Mouse (Mus musculus): ENCODE results near the gene Fgf10.

Gene Fgf10

DNA sequence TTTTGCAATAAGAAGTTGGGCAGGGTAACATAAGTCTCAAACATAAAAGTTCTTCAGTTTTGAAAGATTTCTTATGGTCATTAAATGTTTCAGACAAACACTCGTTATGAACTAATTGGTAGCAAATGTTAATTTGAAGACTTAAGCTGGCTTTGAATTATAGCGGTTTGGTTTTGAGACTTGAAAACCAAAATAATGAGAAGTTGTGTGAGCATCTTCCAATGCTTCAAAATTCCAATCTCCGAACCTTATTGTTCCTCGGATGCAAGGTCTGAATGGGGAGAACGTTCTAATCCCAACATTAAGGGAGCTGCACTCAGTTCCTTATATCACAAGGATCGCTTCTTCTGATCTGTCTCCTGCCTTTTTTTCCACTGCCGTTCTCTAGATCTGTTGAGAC lies at the start of gene Fgf10:
Gene Fgf10 (plus strand): TSS at position 301 of the 400 bp plus-strand sequence.
- no peak for DNase-seq (ENCODE audit: low spot score in 2 of 2)

DNA sequence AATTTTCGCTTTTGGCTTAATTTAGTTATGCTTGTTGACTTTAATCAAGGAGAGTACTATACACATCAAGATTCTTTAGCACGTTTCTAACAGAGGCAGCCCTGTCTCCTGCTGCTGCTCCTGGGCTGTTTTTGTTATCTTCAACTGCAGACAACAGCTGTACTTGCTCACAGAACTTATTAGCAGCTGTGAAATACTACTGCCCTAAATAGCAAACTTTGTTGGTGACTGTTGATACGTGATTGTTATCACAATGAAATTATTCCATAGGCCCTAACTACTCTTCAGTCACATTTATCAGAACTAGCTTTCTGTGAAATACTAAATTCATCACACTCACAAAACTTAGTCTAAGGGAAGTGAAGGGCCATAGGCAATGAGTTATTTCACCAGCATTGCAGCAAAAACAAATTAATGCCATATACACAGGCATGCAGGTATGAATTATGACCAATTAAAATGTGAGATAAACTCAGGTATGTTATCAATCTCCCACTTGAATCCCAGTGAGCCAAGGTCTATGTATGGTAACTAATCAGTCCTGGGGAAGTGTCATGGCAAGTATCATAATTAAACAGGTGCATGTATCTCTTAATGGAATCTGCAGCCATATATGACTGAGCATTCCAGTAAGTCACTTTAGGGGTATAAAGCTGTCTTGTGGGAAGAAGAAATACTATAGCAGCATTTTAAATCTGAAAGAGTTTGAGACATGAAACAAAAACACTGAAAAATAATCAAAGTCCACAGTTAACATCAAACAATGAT lies 39.7 kb upstream of the Fgf10 start:
- no peak for DNase-seq (ENCODE audit: low spot score in 2 of 2)

DNA sequence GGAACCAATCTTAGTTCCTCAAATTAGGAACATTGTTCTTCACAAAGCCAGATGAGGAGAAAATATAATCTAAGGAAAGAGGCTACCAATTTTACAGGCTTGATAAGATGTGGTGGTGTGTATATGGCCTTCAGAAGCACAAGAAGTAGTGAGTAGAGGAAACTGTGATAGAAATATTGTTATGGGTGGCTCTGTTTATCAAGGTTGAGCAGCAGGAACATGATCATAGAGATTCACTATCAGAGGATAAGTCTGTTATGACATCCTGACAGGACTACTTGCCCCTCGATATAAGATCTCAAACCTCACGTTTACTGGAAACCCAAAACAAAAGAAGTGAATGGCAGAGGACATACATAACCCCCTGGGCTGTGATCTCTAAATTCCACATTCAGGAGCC lies 38.1 kb upstream of the Fgf10 start:
- no peak for DNase-seq (ENCODE audit: low spot score in 2 of 2)

DNA sequence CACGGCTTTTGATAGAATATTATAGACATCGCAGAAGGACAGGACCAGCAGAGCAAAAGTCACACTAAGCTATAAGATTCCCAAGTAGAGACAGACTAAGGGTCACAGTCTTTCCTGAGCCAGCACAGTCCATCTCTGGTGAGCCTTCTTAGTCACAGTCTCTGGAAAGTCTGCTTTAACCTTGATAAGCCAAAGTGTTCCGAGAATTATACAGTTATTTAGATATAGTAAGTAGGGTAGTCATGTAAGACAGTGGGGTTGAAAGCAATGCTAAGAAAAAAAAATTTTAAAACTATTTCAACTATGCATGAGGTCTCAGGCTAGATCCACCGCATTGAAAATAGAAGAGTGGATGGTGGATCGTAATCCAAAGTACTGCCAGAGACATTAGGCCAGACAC lies 33.5 kb upstream of the Fgf10 start:
- DNase-seq (ENCODE audit: low spot score in 2 of 2) = no peak

DNA sequence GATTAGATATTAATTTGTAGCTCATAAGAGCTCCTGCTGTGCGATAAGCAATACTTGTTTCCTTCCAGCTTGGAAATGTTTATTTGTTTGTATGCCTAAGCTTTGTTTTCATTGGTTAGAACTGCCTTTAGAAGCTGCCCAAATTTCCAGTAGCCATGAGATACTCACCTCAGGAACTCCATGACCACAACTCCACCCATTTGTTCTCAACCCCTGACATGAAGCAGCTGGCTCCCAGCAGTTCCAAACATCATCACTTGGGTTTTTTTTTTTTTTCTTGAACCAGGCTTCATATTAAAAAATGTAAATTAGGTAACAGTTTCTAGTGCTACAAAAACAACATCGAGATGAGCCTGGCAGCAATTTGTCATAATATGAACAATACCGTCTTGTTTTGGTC lies 27.0 kb upstream of the Fgf10 start:
- no peak for DNase-seq (ENCODE audit: low spot score in 2 of 2)

DNA sequence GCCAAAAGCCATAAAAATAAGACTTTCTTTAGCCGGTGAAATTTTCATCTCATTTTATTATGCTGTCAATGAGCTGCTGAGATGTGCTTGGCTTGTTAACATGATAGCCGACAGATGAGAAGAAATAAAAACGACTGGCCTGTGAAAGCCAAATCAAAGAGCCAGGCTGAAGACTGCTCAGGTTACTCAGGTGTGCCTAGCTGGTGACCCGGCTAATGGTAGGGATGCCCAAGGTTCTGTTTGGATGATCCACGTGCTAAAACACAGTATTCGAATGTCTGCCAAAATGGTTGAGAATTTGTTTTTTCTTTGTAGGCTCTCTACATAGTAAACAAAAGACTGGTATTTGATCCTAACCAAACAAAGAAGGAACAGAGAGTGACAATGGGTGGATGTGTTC lies 26.5 kb upstream of the Fgf10 start:
- DNase-seq (ENCODE audit: low spot score in 2 of 2) = no peak

DNA sequence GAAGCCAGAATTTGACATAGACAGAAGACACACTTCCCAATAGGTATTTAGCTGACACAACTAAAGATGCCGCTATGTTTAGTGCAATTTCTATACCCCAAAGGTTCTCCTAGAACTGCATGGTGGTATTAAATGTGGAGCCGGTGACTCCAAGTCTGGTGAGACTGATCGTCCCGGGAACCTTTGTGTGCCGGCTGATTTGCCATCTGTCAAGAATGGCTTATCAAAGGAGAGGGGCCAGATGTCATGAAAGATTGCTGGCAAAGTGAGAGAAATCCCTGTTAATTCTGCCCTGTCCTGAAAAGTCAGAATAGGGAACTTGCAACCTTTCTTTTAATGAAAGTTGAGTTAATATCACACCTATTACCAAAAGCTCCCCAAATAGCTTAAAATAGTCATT lies 12.6 kb upstream of the Fgf10 start:
- DNase-seq (ENCODE audit: low spot score in 2 of 2) = no peak

DNA sequence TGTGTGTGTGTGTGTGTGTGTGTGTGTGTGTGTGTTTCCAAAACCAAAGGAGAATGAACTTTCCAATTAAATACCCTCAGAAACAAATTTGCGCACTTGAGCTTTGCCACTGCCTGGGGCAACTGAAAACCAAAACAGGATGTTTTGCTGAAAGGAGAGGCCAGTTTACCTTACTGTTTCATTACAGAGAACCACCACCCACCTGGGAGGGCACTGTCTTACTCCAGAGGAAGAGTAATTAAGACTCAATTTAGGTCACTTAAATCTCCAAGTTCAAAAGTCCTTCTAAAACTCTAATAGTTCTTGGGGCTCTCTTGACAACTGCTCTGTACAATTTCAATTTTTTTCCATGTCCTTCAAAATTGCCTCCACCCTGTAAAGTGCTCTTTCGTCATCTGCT lies 11.6 kb upstream of the Fgf10 start:
- DNase-seq (ENCODE audit: low spot score in 2 of 2) = no peak

DNA sequence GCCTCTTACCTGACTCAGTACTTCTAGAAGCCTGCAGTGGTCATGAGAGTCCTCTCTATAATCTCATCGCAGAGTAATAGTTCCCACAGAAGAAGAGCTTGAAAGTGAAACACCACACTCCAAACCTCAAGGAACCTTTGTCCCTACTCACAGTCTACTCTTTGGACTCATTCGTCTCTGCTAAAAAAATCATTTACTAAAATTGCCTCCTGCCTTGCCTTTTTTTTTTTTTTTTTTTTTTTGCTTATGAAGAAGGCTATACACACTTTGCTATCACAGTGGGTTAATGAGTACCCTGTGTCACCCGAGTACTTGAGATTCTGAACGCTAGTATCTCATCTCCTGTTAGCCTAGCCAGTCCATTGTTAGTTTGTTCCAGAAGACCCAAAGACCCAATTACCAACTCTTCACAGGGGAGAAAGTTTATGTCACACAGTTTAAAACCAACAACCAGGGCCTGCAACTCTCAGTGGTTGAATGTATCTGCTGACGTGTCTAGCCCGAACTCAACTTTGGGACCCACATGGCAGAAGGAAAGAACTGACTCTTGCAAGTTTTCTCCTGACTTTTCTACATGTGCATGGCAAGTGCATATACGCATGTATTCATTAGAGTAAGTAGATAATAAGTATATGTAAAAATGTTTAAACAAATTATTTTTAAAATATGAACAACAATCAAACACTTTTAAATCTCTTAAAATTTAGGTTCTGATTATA lies 10.8 kb upstream of the Fgf10 start:
- DNase-seq (ENCODE audit: low spot score in 2 of 2) = no peak

DNA sequence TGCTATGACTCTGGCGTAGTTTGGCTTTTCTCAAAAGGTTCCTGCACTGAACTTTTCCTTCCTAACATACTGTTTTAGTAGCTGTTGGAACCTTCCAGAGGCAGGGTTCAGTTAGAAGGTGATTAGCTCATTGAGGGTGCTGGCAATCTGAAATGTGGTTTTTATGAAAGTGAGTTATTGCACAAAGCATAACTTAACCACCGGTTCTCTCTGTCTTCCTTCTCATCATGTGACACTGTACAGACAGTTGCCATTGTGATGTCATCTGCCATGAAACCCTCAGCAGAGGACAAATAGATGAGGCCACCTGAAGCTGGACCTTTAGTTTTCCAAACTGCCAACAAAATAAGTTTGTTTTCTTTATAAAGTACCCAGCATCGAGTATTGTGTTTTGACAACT lies 7.9 kb upstream of the Fgf10 start:
- no peak for DNase-seq (ENCODE audit: low spot score in 2 of 2)

DNA sequence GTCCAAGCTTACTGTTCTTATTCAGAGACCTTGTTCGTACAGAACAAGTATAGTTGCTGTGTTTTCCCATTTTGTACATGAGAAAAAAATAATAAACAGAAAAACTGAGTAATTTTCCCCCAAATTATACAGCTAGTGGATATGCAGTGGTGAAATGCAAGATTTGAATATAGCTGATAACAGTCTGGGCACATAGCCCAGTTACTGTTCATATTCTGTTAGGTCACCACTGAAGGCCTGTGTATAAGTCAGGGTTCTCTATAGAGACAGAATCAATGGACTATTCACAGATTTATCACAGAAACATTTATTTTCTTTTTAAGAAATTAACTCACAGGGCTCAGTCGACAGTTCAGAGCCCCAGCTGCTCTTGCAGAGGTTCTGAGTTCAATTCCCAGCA lies 4.7 kb upstream of the Fgf10 start:
- DNase-seq (ENCODE audit: low spot score in 2 of 2) = no peak

DNA sequence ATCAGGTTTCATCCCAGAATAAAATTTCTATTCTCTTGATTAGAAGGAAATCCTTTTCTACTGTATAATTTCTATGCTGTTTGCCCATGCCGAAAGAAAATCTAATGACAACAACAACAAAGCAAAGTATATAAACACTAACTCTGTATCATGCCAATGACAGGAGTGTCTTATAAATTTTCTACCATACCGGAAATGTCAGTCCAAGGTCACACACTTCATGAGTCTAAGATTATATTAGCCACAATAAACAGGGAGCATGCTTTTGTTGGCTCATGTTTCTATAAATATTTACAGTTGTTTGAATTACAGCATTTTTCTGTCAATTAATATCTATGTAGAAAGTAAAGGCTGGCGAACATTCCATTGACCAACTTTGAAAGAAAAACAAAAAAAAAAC lies 9.6 kb downstream of the Fgf10 start:
- no peak for DNase-seq (ENCODE audit: low spot score in 2 of 2)

DNA sequence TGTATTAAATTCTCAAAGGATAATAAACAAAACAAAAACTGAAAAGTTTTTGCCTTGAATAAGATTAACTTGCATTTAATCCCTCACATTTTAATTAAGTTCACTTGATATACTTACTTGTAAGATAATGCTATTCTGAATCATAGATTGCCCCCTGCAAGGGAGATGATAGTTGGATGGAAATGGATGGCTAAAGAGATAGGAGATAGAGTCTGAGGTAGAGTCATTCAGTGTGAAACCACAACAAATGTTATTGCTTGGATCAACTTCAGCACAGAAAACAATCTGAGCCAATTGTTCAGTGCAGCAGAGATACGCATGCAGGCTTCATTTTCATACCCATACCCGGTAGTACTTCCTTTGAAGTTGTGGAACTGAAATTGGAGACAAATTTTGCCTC lies 23.5 kb downstream of the Fgf10 start:
- no peak for DNase-seq (ENCODE audit: low spot score in 2 of 2)

DNA sequence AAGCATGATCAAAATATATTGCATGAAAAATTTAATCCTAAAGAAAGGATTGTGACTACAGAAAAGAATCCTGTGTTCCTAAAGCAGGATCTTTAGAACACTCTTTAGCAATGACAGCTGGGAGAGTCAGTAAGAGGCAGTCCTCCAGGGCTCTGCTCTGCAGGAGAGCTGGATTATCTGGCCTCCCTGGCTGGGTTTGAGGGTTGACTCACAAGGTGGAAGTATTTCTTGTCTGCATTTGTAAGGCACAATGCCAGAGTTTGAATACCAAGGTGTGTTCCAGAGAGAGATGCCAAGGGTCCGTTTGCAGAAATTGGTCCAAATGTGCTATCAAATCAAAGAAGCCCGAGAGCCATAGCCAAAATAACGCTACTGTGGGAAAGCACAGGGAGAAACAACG lies 25.5 kb downstream of the Fgf10 start:
- no peak for DNase-seq (ENCODE audit: low spot score in 2 of 2)

DNA sequence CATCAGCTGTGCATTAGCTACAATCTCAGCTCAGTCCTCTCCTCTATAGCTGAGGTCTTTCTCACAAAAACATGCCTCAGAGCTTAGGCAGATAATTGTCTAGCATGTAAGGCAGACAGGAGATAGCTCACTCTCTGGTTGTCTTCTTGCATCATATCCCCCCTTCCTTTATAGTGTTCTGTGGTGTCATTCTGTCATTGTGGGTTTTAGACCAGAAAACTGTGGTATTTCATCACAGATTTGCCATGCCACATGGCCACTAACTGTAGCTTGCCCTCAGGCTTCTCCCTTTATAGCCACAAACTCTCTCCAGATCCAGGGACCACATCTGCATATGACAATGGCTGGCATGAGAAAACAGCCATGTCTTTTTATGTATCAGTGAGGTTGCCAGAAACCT lies 34.1 kb downstream of the Fgf10 start:
- no peak for DNase-seq (ENCODE audit: low spot score in 2 of 2)

DNA sequence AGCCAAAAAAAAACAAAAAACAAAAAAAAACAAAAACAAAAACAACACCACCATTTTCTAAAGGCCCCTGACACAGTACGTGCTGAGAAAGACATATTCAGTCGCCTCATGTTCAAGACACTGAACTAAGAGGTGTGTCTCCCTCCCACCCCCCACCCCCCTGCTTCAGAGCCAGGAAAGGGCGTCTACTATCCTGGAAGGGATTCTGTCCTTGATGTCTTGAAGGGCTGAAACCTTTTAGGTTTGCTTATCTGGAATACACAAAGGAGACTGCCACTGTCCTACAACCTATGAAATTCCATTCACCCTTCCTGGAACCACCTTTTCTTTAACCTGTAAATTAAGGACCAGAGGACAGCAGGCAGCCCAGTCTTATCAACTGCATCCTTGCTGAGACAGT lies 36.1 kb downstream of the Fgf10 start:
- DNase-seq (ENCODE audit: low spot score in 2 of 2) = no peak

DNA sequence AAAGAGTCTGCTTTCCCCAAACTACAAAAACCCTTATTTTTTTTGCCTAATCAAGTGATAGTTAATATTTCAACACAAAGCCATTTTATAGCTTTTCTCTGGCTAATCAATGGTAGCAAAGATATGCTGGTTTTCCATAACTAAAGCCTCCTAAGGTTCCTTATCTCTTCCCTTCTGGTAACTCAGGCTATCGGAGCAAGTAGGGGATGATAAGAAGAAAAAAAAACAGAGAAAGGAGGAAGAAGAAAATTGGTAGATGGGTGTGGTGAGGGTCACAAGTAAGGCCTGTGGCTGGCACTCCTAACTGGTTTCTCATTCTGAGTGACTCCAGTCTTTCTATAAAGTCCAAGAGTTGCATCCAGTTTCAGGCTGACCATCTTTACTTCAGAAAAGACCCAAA lies 40.3 kb downstream of the Fgf10 start:
- DNase-seq (ENCODE audit: low spot score in 2 of 2) = no peak

DNA sequence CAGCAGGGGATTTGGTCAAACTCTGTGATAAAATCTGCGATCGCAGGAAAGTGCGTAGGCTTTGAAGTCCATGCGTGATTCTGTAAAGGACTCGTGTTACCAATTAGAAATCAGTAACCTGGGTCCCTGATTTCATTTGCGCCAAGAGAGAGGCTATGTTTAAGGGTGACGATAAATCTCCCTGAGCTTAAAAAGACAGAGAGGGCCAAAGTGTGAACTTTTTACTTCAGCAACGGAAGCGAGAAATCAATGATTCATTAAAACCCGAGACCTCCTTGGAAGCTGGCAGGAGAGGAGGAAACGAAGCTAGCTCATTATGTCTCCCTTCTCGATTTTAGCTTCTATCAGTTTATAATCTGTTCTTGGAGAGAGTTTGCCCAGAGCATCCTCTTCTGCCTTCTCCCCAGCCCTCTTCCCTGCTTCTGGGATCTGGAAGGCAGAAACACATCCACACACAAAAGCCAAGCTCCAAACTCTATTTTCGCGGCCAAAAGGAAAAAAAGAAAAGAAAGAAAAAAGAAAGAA lies 44.1 kb downstream of the Fgf10 start:
- DNase-seq (ENCODE audit: low spot score in 2 of 2) = peak in 1 of 2 experiments; percentile 3

DNA sequence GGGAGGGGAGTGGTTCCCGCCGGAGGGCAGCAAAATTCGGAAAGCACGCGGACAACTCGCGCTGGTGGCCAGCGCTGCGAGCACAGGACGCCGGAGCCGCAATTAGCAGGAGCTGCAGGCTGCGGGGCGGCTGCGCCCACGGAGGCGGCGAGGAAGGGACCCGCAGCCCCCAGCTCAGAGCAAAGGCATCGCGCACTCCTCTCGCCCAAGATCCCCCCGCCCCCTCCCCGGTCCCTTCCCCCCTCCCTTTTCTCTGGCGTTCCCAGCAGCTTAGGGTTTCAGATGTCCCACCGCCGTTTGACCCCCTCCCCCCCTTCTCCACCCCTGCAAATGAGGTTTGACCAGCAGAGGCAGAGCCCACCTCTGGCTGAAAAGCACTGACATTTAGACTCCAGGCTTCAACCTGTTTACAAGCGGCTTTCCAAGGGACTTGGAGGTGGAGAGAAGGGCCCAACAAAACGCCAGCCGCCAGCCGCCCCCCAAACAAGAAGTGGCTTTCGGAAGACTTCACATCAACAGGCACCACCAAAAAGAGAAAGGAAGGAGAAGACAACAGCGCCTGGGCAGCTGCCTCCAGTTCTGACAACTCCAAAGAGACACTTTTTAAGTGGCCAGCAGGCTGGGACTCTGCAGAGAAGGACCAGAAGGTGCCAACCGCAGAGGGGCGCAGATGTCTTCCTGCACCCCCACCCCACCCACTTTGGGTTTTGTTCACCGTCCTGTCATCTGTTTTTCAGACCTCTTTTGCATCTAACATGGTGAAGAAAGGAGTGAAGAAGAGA lies 44.9 kb downstream of the Fgf10 start:
- DNase-seq (ENCODE audit: low spot score in 2 of 2) = peak in 1 of 2 experiments; percentile 23

DNA sequence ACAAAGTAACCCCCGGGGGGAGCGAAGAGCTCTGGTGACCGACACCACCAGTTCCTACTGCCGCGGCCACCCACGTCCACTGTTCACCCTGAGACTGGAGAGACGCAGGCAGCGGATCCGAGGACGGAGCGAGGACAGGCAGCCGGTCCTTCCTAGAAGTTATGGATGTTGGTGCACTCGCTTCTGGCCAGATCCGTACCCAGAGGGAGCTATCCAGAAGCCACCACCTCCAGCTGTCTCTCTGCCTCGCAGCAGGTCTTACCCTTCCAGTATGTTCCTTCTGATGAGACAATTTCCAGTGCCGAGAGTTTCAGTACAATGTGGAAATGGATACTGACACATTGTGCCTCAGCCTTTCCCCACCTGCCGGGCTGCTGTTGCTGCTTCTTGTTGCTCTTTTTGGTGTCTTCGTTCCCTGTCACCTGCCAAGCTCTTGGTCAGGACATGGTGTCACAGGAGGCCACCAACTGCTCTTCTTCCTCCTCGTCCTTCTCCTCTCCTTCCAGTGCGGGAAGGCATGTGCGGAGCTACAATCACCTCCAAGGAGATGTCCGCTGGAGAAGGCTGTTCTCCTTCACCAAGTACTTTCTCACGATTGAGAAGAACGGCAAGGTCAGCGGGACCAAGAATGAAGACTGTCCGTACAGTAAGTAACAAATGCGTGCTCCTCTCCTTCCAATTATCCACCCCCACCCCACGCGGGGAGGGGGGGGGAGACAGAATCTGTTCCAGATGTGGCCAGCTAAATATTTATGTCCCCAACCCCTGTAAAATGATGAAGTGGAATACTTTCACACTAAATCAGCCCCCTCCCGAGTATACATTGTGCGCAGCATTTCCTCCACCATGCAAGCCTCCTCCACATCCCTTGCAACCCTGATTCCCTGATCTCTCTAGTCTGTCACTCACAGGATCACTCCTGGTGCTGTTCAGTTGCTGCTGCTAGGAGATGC lies 45.8 kb downstream of the Fgf10 start:
- peak; percentile 22 to 33 for DNase-seq (ENCODE audit: low spot score in 2 of 2)

DNA sequence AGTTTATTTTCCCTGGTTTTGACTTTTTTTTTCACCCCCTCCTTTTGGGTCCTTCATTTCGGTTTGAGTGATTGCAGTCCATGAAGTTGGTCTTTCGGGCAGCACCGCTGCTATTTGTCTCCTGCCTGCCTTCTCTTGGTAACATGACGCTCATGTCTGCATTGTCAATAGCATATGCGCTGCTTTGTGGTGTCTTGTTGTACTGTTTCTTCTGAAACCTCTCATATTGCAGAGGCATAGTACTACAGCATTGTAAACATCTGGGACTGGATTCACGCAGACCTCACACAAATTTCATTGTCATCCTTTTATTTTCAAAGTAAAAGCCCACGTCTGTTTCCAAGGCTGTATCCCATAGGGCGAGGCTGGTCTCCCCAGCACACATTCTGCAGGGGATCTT lies 46.7 kb downstream of the Fgf10 start:
- peak; percentile 4 for DNase-seq (ENCODE audit: low spot score in 2 of 2)
